Mouse (Mus musculus): ENCODE results near the gene 4930469K13Rik.

DNA sequence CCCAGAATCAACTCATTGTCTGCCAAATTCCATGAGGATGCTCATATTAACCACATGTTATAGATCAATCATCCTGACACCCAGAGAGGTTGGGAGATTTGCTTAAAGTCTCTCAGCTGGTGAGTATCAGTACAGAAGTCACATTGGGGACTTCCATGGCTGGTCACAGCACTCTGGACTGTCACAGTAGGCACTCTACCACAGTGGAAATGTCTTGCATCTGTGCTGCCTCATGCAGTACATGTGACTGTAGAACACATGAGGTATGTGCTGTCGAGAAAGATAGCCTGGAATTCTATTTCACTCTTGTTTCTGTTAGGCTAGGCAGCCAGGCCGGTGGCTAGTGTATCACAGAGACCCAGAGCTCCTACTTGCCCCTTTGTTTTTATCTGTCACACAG is 63.6 kb downstream of the 4930469K13Rik start:
- TF ChIP-seq CTCF (IDR thresholded peaks at IDR 0.05; ENCODE audit: low read depth) = no peak
- TF ChIP-seq EP300 (optimal IDR thresholded peaks at IDR 0.05) = no peak

Measured in stomach, postnatal 0 days (tissue).